In the genomic region with DNA sequence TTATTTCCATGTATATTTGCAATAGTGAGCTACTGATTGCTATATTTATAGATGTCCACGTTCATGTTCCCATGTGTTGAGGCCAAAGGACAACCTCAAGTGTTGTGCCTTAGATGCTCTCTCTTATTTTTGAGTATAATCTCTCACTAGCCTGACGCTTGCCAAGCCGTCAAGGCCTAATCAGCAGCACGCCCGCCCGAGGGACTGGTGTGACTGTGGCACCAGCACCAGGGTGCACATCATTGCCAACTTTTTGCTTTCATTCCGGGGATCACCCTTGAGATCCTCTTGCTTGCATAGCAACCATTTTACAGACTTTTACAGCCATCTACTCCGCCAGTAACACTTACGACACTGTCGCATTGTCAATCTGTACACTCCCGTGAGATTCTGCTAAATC, we compare ENCODE assay signal across 14 mouse cellular contexts.
"Had no signal": no experiment of that assay in that cellular context is flagged by ENCODE, and none has a peak within 500 bp of the region (broad histone marks: within the 10 kb centered on the region; RNA-seq: fewer than 3 reads in every experiment).

No protein-coding gene starts in this region.

- H3K27me3 ChIP-seq: megakaryocyte, embryonic 14.5 days; midbrain, embryonic 15.5 days; neural tube, embryonic 12.5 days had no signal

- H3K4me3 ChIP-seq: layer of hippocampus, adult 2 months; limb, embryonic 10.5 days; megakaryocyte, embryonic 14.5 days; midbrain, embryonic 15.5 days; neural tube, embryonic 12.5 days had no signal

- H3K4me2 ChIP-seq: liver, embryonic 11.5 days; lung, embryonic 14.5 days; midbrain, embryonic 11.5 days; midbrain, embryonic 15.5 days; neural tube, embryonic 12.5 days had no signal

- H3K27ac ChIP-seq: layer of hippocampus, adult 2 months; limb, embryonic 10.5 days; macrophage; midbrain, embryonic 15.5 days; neural tube, embryonic 12.5 days had no signal

- H3K9me3 ChIP-seq: limb, embryonic 10.5 days; megakaryocyte, embryonic 14.5 days; midbrain, embryonic 15.5 days; neural tube, embryonic 12.5 days had no signal

- ATAC-seq: midbrain, embryonic 15.5 days had no signal

- H3K36me3 ChIP-seq: limb, embryonic 10.5 days; midbrain, embryonic 15.5 days; neural tube, embryonic 12.5 days had no signal

- H3K9ac ChIP-seq: lung, embryonic 14.5 days; midbrain, embryonic 15.5 days; neural tube, embryonic 12.5 days had no signal

- DNase-seq: kidney, postnatal 10 days; kidney, postnatal 4 days; lung, embryonic 14.5 days; lung, postnatal 14 days; thymus, adult 18-20 months; thymus, postnatal 14 days had no signal

- H3K4me1 ChIP-seq: limb, embryonic 10.5 days; megakaryocyte, embryonic 14.5 days; midbrain, embryonic 15.5 days; neural tube, embryonic 12.5 days had no signal
